Mouse (Mus musculus) heart, adult 2 months (tissue): ENCODE measurements around the gene Rpa1. TPM values are rescaled to one million over a fixed set of nuclear protein-coding genes. Genes with fewer than 3 reads are reported as not detected.
A peak's percentile ranks its signal among the peaks of the same experiment; 100 is the strongest.
"Not testable (repeated sequence)": the region's sequence is repeated elsewhere in the genome, so short reads cannot be mapped to it uniquely, and the experiment has no call there.

Source experiments
- DNase-seq, 2 experiments: peaks; one replicate each; pipeline ENCODE4 v3.0.0; 2021
- H3K27ac ChIP-seq: fragments of 200-600 bp; 2 replicates; pipeline ENCODE4 v1.8.1; 2022
- H3K27me3 ChIP-seq: fragments of 200-500 bp; 2 replicates; pipeline ENCODE4 v1.6.1; 2012; ENCODE audit warnings: mild to moderate bottlenecking, low read length, inconsistent platforms, mixed read lengths; ENCODE audit not compliant: control insufficient read depth, insufficient read depth
- H3K36me3 ChIP-seq: fragments of 200-500 bp; 2 replicates; pipeline ENCODE4 v1.6.1; 2012; ENCODE audit warnings: low read length, inconsistent platforms; ENCODE audit not compliant: control insufficient read depth, insufficient read depth
- H3K4me1 ChIP-seq: fragments of 200-500 bp; 2 replicates; pipeline ENCODE4 v1.6.1; 2011; ENCODE audit warnings: low read length; ENCODE audit not compliant: control insufficient read depth, insufficient read depth
- H3K4me3 ChIP-seq: fragments of 200-600 bp; 2 replicates; pipeline ENCODE4 v1.8.1; 2022
- H3K79me2 ChIP-seq: fragments of 200-500 bp; replicated peaks from 2 replicates; pipeline ENCODE4 v1.6.1; 2012; ENCODE audit warnings: mild to moderate bottlenecking, inconsistent platforms, low read length, moderate library complexity, mixed read lengths; ENCODE audit not compliant: control insufficient read depth, insufficient read depth
- H3K9ac ChIP-seq: fragments of 200-500 bp; 2 replicates; pipeline ENCODE4 v1.6.1; 2012; ENCODE audit warnings: low read depth, mild to moderate bottlenecking, control low read depth, inconsistent platforms, low read length, mixed read lengths
- CTCF ChIP-seq: fragments of 200-600 bp; IDR thresholded peaks from 2 replicates; pipeline ENCODE4 v1.8.1; 2022; ENCODE audit warnings: antibody characterized with exemption, mild to moderate bottlenecking, moderate library complexity
- EP300 ChIP-seq: fragments of 200-500 bp; IDR thresholded peaks from 2 replicates; pipeline ENCODE4 v1.6.1; 2011; ENCODE audit warnings: low read depth, low read length, control low read depth; ENCODE audit not compliant: insufficient read depth
- POLR2A ChIP-seq: fragments of 200-500 bp; IDR thresholded peaks from 2 replicates; pipeline ENCODE4 v1.6.1; 2011; ENCODE audit warnings: mild to moderate bottlenecking, low read depth, low read length, control low read depth; ENCODE audit not compliant: insufficient read depth
- WGBS: fragments of 180-500 bp; shearing (Covaris S2); methylation state at CpG from one replicate; pipeline ENCODE4 v1.1.7; 2018; 5-methylcytosine and 5-hydroxymethylcytosine counted together
- intact Hi-C: fragments of 180-260 bp; cut with DNase I; formaldehyde crosslinking; loops from one replicate; pipeline ENCODE4 v1.15.1; 2025
- polyA plus RNA-seq: library from polyadenylated mRNA; depleted of rRNA; stranded (reverse); fragments of >200 nt; gene quantifications from 2 replicates; pipeline ENCODE4 v1.2.3, GENCODE M21; 2012
- total RNA-seq, 2 experiments: library from RNA; stranded (reverse); gene quantifications; 2 replicates each; pipeline ENCODE4 v1.2.3; 2021

Gene Rpa1
- total and polyA plus RNA-seq, 3 experiments: 16.8 to 60.7 (median 54.8) TPM

- 48% methylated on average over 9 of the region's 9 CpGs for WGBS
These were observed 47.2 kb downstream of the Rpa1 start for GRCm38 (mm10) chr11:75300954-75301353.

GRCm38 (mm10) chr11:75299786-75300185, 48.3 kb downstream of the Rpa1 start:
- H3K9ac ChIP-seq: no peak overlapping the region
- intact Hi-C loops: no loop called here
- DNase-seq: no peak
- TF ChIP-seq CTCF (no peak), POLR2A (no peak), EP300 (no peak)
- H3K36me3 ChIP-seq: no peaks in the 10 kb centered on the region; the same call in 1 of the 2 replicates
- 88% methylated on average over 10 of the region's 10 CpGs for WGBS
- no peaks in the 10 kb centered on the region for H3K79me2 ChIP-seq
- H3K4me1 ChIP-seq: no peaks in the 10 kb centered on the region; the same call in 1 of the 2 replicates
- H3K27me3 ChIP-seq: no peaks in the 10 kb centered on the region
- no peak overlapping the region for H3K4me3 ChIP-seq
- H3K27ac ChIP-seq: no peak overlapping the region

More at GRCm38 (mm10) chr11:75300954-75301353, 47.2 kb downstream of the Rpa1 start:
- no peaks in the 10 kb centered on the region for H3K27me3 ChIP-seq
- DNase-seq: no peak
- H3K36me3 ChIP-seq: no peaks in the 10 kb centered on the region; the same call in 1 of the 2 replicates
- no peak overlapping the region for H3K27ac ChIP-seq
- no peaks in the 10 kb centered on the region for H3K79me2 ChIP-seq
- intact Hi-C loops: no loop called here
- H3K4me3 ChIP-seq: no peak overlapping the region
- TF ChIP-seq CTCF: no peak
- TF ChIP-seq POLR2A: no peak
- TF ChIP-seq EP300: no peak
- no peaks in the 10 kb centered on the region; the same call in 1 of the 2 replicates for H3K4me1 ChIP-seq
- no peak overlapping the region for H3K9ac ChIP-seq

GRCm38 (mm10) chr11:75298491-75298890, 49.6 kb downstream of the Rpa1 start:
- Histone ChIP-seq H3K27ac (no peak overlapping the region), H3K36me3 (no peaks in the 10 kb centered on the region; the same call in 1 of the 2 replicates), H3K4me3 (no peak overlapping the region), H3K27me3 (no peaks in the 10 kb centered on the region), H3K9ac (no peak overlapping the region), H3K4me1 (peaks cover 2% of the 10 kb centered on the region; the same call in 1 of the 2 replicates), H3K79me2 (no peaks in the 10 kb centered on the region)
- WGBS: 40% methylated on average over 11 of the region's 11 CpGs
- intact Hi-C loops: no loop called here
- no peak for TF ChIP-seq CTCF
- DNase-seq: no peak

GRCm38 (mm10) chr11:75297631-75298030, 50.5 kb downstream of the Rpa1 start:
- H3K4me1 ChIP-seq: peaks cover 2% of the 10 kb centered on the region; the same call in 1 of the 2 replicates
- no peak for TF ChIP-seq CTCF
- no peak for TF ChIP-seq EP300
- no peak for TF ChIP-seq POLR2A
- DNase-seq: no peak
- no peaks in the 10 kb centered on the region for H3K27me3 ChIP-seq
- no peak overlapping the region; the same call in 1 of the 2 replicates for H3K9ac ChIP-seq
- WGBS: 57% methylated on average over 9 of the region's 9 CpGs
- H3K36me3 ChIP-seq: no peaks in the 10 kb centered on the region; the same call in 1 of the 2 replicates
- H3K4me3 ChIP-seq: peak overlapping the region; percentile 17
- intact Hi-C loops: no loop called here
- H3K79me2 ChIP-seq: no peaks in the 10 kb centered on the region
- peak overlapping the region; percentile 77 for H3K27ac ChIP-seq

GRCm38 (mm10) chr11:75296406-75297005, 51.6 kb downstream of the Rpa1 start:
- WGBS: 69% methylated on average over 9 of the region's 9 CpGs
- no peaks in the 10 kb centered on the region for H3K79me2 ChIP-seq
- peak overlapping the region; percentile 77 for H3K27ac ChIP-seq
- H3K27me3 ChIP-seq: no peaks in the 10 kb centered on the region
- no peak overlapping the region for H3K9ac ChIP-seq
- no peak overlapping the region for H3K4me3 ChIP-seq
- no peaks in the 10 kb centered on the region; the same call in 1 of the 2 replicates for H3K36me3 ChIP-seq
- no peak for DNase-seq
- TF ChIP-seq CTCF (no peak), EP300 (no peak), POLR2A (no peak)
- H3K4me1 ChIP-seq: peaks cover 2% of the 10 kb centered on the region; the same call in 1 of the 2 replicates
- intact Hi-C loops: no loop called here

GRCm38 (mm10) chr11:75295534-75295933, 52.6 kb downstream of the Rpa1 start:
- H3K27ac ChIP-seq: peak overlapping the region; percentile 69
- intact Hi-C loops: not testable (repeated sequence)

More at GRCm38 (mm10) chr11:75295534-75295933, 52.6 kb downstream of the Rpa1 start:
- WGBS: 82% methylated on average over 5 of the region's 5 CpGs
- H3K79me2 ChIP-seq, H3K27me3 ChIP-seq, H3K4me1 ChIP-seq, H3K9ac ChIP-seq, DNase-seq, H3K36me3 ChIP-seq, H3K4me3 ChIP-seq: not testable (repeated sequence)
